Mouse (Mus musculus) hindbrain, embryonic 15.5 days (tissue): ENCODE measurements around the gene Nob1. TPM values are rescaled to one million over a fixed set of nuclear protein-coding genes. Genes with fewer than 3 reads are reported as not detected.
A peak's percentile ranks its signal among the peaks of the same experiment; 100 is the strongest.

ENCODE experiments used
- ATAC-seq: fragments of 200-750 bp; cut with Nextera tagmentation; 2 replicates; pipeline ENCODE4 v1.8.0; 2017; ENCODE audit warnings: low read depth, moderate number of reproducible peaks, moderate TSS enrichment; ENCODE audit not compliant: low FRiP score
- H3K27ac ChIP-seq: fragments of 300-500 bp; sonication (generic); replicated peaks from 2 replicates; pipeline ENCODE4 v1.5.1; 2015; ENCODE audit warnings: mild to moderate bottlenecking, inconsistent platforms
- H3K27me3 ChIP-seq: fragments of 300-500 bp; sonication (generic); 2 replicates; pipeline ENCODE4 v1.6.1; 2015; ENCODE audit warnings: control low read depth, inconsistent platforms
- H3K36me3 ChIP-seq: fragments of 300-500 bp; sonication (generic); 2 replicates; pipeline ENCODE4 v1.6.1; 2015; ENCODE audit warnings: control low read depth, inconsistent platforms
- H3K4me1 ChIP-seq: fragments of 300-500 bp; sonication (generic); replicated peaks from 2 replicates; pipeline ENCODE4 v1.6.1; 2015; ENCODE audit warnings: control low read depth, inconsistent platforms
- H3K4me2 ChIP-seq: fragments of 300-500 bp; sonication (generic); 2 replicates; pipeline ENCODE4 v1.6.1; 2015; ENCODE audit warnings: moderate library complexity, mild to moderate bottlenecking, inconsistent platforms
- H3K4me3 ChIP-seq: fragments of 300-500 bp; sonication (generic); 2 replicates; pipeline ENCODE4 v1.5.1; 2015; ENCODE audit warnings: mild to moderate bottlenecking, inconsistent platforms
- H3K9ac ChIP-seq: fragments of 300-500 bp; sonication (generic); 2 replicates; pipeline ENCODE4 v1.6.1; 2015; ENCODE audit warnings: inconsistent platforms
- H3K9me3 ChIP-seq: fragments of 300-500 bp; sonication (generic); 2 replicates; pipeline ENCODE4 v1.6.1; 2016; ENCODE audit warnings: control low read depth, inconsistent platforms
- WGBS: fragments of 180-500 bp; shearing (Covaris S2); methylation state at CpG from one replicate; pipeline ENCODE4 v1.1.7; 2015; 5-methylcytosine and 5-hydroxymethylcytosine counted together
- polyA plus RNA-seq: library from polyadenylated mRNA; unstranded; fragments of >200 nt; fragmentation: Nextera tagmentation; extraction: Ambion mirVana; gene quantifications from 2 replicates; pipeline ENCODE4 v1.2.1, GENCODE M21; 2015

The Nob1 gene
- polyA plus RNA-seq, 1 experiment from 2014 or later = 64.6 TPM

GRCm38 (mm10) chr8:107430821-107431220, 6.0 kb upstream of the Nob1 start:
- 88% methylated on average over 8 of the region's 8 CpGs for WGBS
- Histone ChIP-seq H3K9ac (no peak overlapping the region), H3K36me3 (no peaks in the 10 kb centered on the region)

GRCm38 (mm10) chr8:107425230-107425597, 363 bp upstream of the Nob1 start:
- peak overlapping the region; percentile 68; the same call in 1 of the 2 replicates for H3K4me2 ChIP-seq
- no peaks in the 10 kb centered on the region for H3K27me3 ChIP-seq
- WGBS = 49% methylated on average over 8 of the region's 8 CpGs
- peak overlapping the region; percentile 86; the same call in 1 of the 2 replicates for H3K4me3 ChIP-seq
- H3K9ac ChIP-seq = no peak overlapping the region
- H3K4me1 ChIP-seq = peaks cover 19% of the 10 kb centered on the region
- ATAC-seq = no peak
- peaks cover 13% of the 10 kb centered on the region for H3K36me3 ChIP-seq
- no peaks in the 10 kb centered on the region for H3K9me3 ChIP-seq
- no peak overlapping the region for H3K27ac ChIP-seq

More at GRCm38 (mm10) chr8:107430821-107431220, 6.0 kb upstream of the Nob1 start:
- Histone ChIP-seq H3K27ac (no peak overlapping the region), H3K4me2 (no peak overlapping the region), H3K4me1 (peaks cover 4% of the 10 kb centered on the region), H3K9me3 (no peaks in the 10 kb centered on the region), H3K4me3 (no peak overlapping the region), H3K27me3 (no peaks in the 10 kb centered on the region)
- no peak for ATAC-seq

DNA sequence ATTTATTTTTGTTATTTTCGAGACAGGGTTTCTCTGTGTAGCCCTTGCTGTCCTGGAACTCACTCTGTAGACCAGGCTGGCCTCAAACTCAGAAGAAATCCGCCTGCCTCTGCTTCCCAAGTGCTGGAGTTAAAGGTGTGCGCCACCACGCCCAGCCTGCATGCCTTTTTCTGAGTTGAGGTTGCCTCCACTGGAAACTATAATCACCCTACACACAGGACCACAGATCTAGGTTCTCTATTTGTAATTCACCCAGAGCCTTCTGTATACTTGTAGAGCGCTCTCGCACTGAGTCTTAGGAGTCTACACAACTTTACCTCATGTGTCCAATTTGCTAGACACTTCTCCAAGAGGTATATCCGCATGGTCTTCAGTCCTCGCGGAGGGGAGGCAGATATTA, 675 bp downstream of the Nob1 start:
- Histone ChIP-seq H3K4me2 (peak overlapping the region; percentile 68), H3K27ac (peak overlapping the region; percentile 74; the same call in 1 of the 2 replicates), H3K36me3 (peaks cover 21% of the 10 kb centered on the region), H3K4me1 (peaks cover 19% of the 10 kb centered on the region), H3K9me3 (no peaks in the 10 kb centered on the region), H3K9ac (peak overlapping the region; percentile 82), H3K27me3 (no peaks in the 10 kb centered on the region), H3K4me3 (peak overlapping the region; percentile 86)
- ATAC-seq = no peak; the same call in 1 of the 2 replicates
- WGBS = 34% methylated on average over 9 of the region's 9 CpGs

DNA sequence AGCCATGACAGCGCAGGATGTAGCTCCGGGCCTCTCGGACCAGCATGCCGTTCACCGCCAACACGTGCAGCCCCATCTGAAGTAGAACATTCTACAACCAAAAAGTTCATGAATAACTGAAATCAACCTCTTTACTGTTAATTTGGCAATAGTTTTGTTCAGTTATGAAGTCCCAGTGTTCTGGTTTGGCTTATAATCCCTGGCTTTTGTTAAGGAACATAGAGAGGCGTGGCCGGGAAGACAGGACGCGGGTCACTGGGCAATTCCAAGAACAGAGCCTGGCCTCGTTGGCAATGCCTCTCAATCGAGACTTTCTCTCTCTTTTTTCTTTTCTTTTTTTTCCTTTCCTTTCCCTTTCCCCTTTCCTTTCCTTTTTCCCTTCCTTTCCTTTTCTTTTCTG, 7.8 kb downstream of the Nob1 start:
- WGBS = 85% methylated on average over 12 of the region's 12 CpGs
- Histone ChIP-seq H3K4me3 (no peak overlapping the region), H3K9me3 (no peaks in the 10 kb centered on the region), H3K4me1 (no peaks in the 10 kb centered on the region; the same call in 1 of the 2 replicates), H3K27ac (no peak overlapping the region), H3K27me3 (no peaks in the 10 kb centered on the region), H3K4me2 (no peak overlapping the region), H3K9ac (no peak overlapping the region), H3K36me3 (peaks cover 88% of the 10 kb centered on the region)
- ATAC-seq = no peak

DNA sequence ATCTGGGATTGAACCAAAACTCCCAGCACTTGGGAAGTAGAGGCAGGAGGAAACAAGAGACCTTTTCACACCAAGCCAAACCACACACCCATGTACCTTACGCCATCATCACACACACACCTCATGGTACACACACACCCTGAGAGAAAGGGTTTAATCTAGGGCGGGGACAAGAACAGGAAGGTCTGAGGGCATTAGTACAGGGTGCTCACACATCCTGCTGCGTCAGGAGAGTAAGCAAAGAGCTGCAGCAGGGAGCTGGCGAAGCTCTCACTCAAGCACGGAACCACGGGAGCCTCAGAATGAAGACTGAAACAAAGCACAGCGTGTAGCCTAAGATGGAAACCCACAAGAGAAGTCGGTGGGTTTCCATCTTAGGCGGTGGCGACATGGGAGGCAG, 11.0 kb downstream of the Nob1 start:
- Histone ChIP-seq H3K27ac (no peak overlapping the region), H3K4me3 (no peak overlapping the region), H3K4me2 (no peak overlapping the region), H3K4me1 (no peaks in the 10 kb centered on the region), H3K27me3 (no peaks in the 10 kb centered on the region), H3K36me3 (peaks cover 91% of the 10 kb centered on the region), H3K9me3 (no peaks in the 10 kb centered on the region), H3K9ac (no peak overlapping the region)
- no peak for ATAC-seq
- 88% methylated on average over 10 of the region's 10 CpGs for WGBS

- Histone ChIP-seq H3K4me2 (no peak overlapping the region), H3K27me3 (no peaks in the 10 kb centered on the region), H3K9me3 (no peaks in the 10 kb centered on the region), H3K4me1 (no peaks in the 10 kb centered on the region), H3K9ac (no peak overlapping the region), H3K27ac (no peak overlapping the region), H3K4me3 (no peak overlapping the region), H3K36me3 (peaks cover 79% of the 10 kb centered on the region)
- WGBS = 91% methylated on average over 8 of the region's 8 CpGs
- no peak for ATAC-seq
These were observed 12.3 kb downstream of the Nob1 start for GRCm38 (mm10) chr8:107412552-107412951.

GRCm38 (mm10) chr8:107411391-107411790, 13.5 kb downstream of the Nob1 start:
- Histone ChIP-seq H3K36me3 (peaks cover 69% of the 10 kb centered on the region), H3K4me3 (no peak overlapping the region), H3K4me1 (no peaks in the 10 kb centered on the region), H3K9ac (no peak overlapping the region), H3K9me3 (no peaks in the 10 kb centered on the region), H3K27me3 (no peaks in the 10 kb centered on the region), H3K4me2 (no peak overlapping the region), H3K27ac (no peak overlapping the region)
- 72% methylated on average over 4 of the region's 4 CpGs for WGBS
- no peak for ATAC-seq

DNA sequence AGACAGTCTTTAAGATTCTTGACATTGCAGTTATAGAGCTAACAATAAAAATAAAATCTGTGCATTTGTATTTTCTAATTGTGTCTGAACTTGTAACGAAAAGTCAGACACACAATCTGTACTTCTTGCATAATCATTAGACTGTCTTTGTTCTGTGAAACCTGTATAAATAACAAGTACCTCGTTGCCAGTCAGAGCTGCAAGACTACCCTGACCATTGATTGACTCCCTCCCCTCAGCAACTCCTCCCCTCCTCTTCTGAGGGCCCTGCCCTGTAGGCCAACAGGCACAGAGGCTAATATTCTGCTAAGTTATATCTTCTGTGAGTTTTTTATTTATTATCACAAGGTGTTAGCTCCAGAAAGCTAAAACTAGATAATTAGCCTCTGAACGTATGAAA, 18.9 kb downstream of the Nob1 start:
- no peak overlapping the region for H3K4me2 ChIP-seq
- WGBS = 73% methylated on average over 3 of the region's 3 CpGs
- no peak overlapping the region for H3K27ac ChIP-seq
- no peak for ATAC-seq
- peaks cover 19% of the 10 kb centered on the region for H3K36me3 ChIP-seq
- H3K9ac ChIP-seq = no peak overlapping the region
- peaks cover 19% of the 10 kb centered on the region for H3K4me1 ChIP-seq
- H3K9me3 ChIP-seq = no peaks in the 10 kb centered on the region
- no peak overlapping the region for H3K4me3 ChIP-seq
- H3K27me3 ChIP-seq = no peaks in the 10 kb centered on the region

DNA sequence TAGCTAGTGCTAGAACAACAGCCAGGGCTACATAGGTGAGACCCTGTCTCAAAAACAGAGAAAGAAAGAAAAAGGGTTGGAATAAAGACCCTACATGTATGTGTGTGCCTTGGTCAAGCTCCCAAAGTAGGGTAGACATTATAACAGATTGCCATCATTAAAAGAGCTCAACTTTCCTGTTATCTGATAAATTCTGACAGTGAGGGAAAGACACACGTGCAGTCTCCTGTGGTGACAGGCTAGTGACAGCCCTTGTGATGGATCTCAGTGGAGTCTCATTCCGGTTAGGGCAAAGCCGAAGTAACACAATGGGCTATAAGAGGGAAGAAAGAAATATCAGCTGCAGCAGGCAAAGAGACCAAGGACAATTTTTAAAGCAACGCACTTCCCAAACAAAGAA, 20.8 kb downstream of the Nob1 start:
- no peak for ATAC-seq
- Histone ChIP-seq H3K4me3 (no peak overlapping the region), H3K4me2 (no peak overlapping the region), H3K9ac (no peak overlapping the region), H3K27ac (no peak overlapping the region), H3K27me3 (no peaks in the 10 kb centered on the region), H3K4me1 (peaks cover 22% of the 10 kb centered on the region), H3K9me3 (no peaks in the 10 kb centered on the region), H3K36me3 (0 out of 2 replicates have a peak, but pooled peaks cover 2% of the 10 kb centered on the region)
- WGBS = 80% methylated on average over 4 of the region's 4 CpGs

DNA sequence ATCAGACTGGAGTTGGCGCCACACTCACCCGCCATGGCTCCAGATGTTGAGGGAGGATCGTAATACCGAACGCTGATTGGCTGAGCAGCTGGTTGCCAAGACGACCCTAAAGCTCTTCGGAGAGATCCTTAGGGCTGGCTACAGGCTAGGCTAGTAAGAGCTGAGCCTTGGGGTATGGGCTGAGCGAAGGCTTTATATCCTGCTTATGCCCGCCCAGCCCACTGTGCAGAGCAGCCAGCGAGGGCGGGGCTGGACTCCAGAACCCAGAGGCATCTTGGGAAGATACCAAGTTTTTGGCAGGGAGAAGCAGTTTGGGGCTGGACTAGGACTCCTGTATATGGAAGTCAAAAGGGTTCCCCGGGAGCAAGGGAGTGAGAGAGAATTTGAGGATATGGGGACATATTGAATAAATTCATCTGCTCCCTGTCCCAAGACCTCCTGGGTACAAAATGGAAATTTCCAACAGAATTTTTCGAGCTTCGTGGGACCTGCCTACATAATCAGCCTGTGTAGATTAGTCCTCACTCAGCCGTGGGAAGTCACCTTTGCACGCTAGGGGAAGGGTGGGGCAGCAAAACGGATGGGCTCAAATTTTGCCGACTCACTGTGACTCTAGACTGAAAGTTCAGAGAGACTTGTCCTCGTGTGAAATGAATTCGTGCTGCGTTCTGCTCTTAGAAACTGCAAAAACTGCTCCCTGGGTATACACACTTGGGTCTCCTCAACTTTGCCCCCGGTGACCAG, 21.6 kb downstream of the Nob1 start, which contains the start of gene Nqo1:
Gene Nqo1, minus strand, starts transcription at position 169 of the 744 bp plus-strand sequence.
- no peaks in the 10 kb centered on the region for H3K9me3 ChIP-seq
- H3K9ac ChIP-seq = peak within 1 kb of the TSS; percentile 23; the same call in 1 of the 2 replicates
- no peaks in the 10 kb centered on the region for H3K36me3 ChIP-seq
- H3K4me1 ChIP-seq = peaks cover 22% of the 10 kb centered on the region
- H3K27ac ChIP-seq = peak within 1 kb of the TSS; percentile 38
- peak within 1 kb of the TSS; percentile 67 for H3K4me2 ChIP-seq
- H3K4me3 ChIP-seq = peak within 1 kb of the TSS; percentile 35
- H3K27me3 ChIP-seq = no peaks in the 10 kb centered on the region
- peak; percentile 97 for ATAC-seq
- WGBS = 15% methylated on average over 22 of the region's 22 CpGs

DNA sequence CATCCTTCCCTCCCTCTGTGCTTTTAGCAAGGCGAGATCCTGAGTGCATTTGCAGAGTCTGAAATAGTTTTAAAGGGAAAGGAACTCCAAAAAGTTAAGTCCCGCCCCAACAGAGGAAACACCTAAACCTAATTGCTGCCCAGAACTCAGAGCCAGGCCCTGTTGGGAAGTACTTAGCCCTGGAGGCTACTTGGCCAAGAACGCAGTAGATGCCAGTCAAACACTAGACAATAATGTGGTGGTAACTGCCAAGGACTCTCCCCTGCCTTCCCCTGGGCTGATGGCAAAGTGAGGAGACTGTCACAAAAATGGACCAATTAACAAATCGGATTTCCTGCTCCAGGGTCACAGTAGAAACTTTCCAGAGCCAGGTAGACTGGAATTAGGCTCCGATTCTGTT, 23.0 kb downstream of the Nob1 start:
- H3K4me3 ChIP-seq = no peak overlapping the region
- 80% methylated on average over 5 of the region's 5 CpGs for WGBS
- no peak for ATAC-seq

DNA sequence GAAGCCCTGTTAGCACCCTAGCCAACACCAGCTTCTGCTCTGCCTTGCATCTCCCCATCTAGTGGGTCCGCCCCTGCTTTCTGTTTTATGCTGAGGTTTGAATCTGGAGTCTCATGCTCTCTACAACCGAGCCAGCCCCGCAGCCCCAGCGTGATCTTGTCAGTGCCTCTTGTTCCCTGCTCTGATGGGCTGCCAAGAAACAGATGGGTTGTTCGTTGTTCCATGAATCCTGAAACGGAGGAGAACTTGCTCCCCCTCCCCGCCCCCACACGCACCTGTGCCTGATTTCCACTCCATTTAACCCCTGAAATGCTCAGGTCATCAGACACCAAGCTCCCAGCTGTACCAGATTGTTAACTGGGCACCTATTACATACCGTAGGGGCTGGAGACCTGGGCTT, 25.4 kb downstream of the Nob1 start:
- no peak overlapping the region for H3K9ac ChIP-seq
- H3K4me1 ChIP-seq = peaks cover 22% of the 10 kb centered on the region
- no peak for ATAC-seq
- no peak overlapping the region for H3K4me2 ChIP-seq
- no peak overlapping the region for H3K27ac ChIP-seq
- no peaks in the 10 kb centered on the region for H3K9me3 ChIP-seq
- WGBS = 39% methylated on average over 9 of the region's 9 CpGs
- H3K4me3 ChIP-seq = no peak overlapping the region
- no peaks in the 10 kb centered on the region for H3K27me3 ChIP-seq
- H3K36me3 ChIP-seq = no peaks in the 10 kb centered on the region

More for the DNA sequence above, 23.0 kb downstream of the Nob1 start:
- no peaks in the 10 kb centered on the region for H3K36me3 ChIP-seq
- no peak overlapping the region for H3K4me2 ChIP-seq
- H3K27me3 ChIP-seq = no peaks in the 10 kb centered on the region
- H3K9me3 ChIP-seq = no peaks in the 10 kb centered on the region
- peaks cover 22% of the 10 kb centered on the region for H3K4me1 ChIP-seq
- no peak overlapping the region for H3K9ac ChIP-seq
- H3K27ac ChIP-seq = no peak overlapping the region
